Mouse (Mus musculus) thymus, adult 18-20 months (tissue): Measurements from ENCODE around the gene Noc4l.

Experiments used
- DNase-seq, 2 experiments: peaks; one replicate each; pipeline ENCODE4 v3.0.0; 2022; ENCODE audit warnings: mixed read lengths in 2 of 2

Gene Noc4l

GRCm38 (mm10) chr5:110608941-110609340, 44.3 kb downstream of the Noc4l start:
- no peak for DNase-seq

GRCm38 (mm10) chr5:110608336-110608735, 44.9 kb downstream of the Noc4l start:
- no peak for DNase-seq

GRCm38 (mm10) chr5:110607767-110608166, 45.5 kb downstream of the Noc4l start:
- no peak for DNase-seq

- DNase-seq, result no peak
Measured at GRCm38 (mm10) chr5:110605531-110606221, 47.5 kb downstream of the Noc4l start.

- DNase-seq, result no peak
Measured at GRCm38 (mm10) chr5:110604311-110604710, 48.9 kb downstream of the Noc4l start.

GRCm38 (mm10) chr5:110603016-110603685, 50.1 kb downstream of the Noc4l start:
- no peak for DNase-seq
